Mouse (Mus musculus): Measurements from ENCODE around the gene 2010003K11Rik.

2010003K11Rik gene

DNA sequence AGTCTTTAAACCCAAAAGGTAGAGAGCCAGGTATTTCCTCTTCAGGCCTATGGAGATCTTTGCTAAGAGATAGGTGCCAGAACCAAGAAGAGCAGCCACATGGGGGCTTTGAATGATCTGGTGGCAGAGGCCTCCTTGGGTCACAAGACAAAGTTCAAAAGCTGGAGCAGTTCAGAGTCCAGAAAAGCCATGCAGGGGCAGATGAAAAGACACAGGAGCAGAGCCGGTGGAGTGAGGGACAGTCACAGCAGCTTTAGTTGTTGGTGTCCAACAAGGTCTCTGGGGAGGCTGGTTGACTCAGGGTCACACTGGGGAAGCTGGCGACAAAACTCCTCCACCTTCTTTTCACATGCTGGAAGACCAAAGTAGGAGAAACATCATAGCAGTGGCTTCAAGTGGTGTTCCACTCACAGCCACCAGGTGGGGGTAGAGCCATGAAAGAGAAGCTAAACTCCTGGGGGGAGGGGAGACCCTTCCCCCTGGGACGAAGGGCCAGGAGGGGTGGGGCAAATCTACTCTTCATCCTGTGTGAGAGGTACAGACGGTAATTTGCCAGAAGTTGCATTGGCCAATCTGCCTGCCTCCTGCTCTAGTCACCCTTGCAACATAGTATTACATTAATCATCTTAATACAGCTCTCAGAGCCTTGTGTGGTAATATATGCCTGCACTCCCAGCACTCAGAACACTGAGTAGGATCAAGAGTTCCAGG is 965 bp downstream of the 2010003K11Rik start:
- ATAC-seq (ENCODE audit: low TSS enrichment), result 0 out of 2 replicates have a peak, but pooled peaks have one; percentile 57

DNA sequence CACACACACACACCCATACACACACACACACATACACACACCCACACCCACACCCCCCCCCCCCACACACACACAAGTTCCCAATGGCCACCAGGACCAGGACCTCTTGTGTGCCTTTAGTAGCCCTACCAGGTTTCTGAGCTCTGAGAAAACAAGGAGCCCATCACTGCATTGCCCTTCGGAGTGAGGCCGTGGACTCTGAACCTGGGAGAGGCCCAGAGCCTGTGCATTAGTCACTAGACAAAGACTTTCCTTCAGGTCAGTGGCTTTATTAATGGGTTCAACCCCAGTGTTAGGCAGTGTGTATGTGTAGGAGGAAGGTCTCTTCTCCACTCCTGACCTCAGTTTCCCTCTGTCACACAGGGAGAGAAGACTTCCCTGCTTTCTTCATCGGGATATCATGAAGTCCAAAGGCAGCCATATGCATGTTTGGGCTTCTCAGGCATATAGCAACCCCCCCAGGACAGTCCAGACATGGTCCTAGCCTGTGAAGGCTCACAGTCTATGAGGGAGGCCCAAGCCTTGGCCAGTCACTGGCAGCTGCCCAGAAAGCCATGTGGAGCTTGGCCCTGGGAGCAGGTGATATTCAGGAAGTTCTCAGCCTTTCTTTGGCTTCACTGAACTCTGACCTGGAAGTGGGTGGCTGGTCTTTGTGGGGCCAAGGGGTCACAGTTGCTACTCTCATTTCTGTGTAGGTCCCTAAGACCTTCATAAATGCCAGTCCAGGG is 1.7 kb downstream of the 2010003K11Rik start:
- ATAC-seq (ENCODE audit: low TSS enrichment), result no peak

DNA sequence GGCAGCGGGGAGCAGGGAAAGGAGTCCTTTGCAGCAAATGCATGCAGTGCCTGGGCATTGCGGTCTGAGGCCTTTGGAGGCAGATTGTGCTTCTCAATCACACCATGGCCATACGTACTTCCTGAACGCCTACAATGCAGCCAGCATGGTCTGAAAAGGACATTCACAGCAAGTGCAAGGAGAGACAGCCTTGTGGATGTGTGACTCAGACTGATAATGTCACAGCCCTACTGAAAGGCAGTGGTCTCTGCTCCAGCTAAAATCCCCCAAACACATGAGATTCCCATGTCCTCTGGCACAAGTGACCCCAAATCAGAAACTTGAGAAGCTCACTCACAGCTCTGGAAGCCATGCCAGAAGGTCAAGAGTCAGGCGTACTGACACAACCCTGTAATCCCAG is 2.6 kb downstream of the 2010003K11Rik start:
- ATAC-seq (ENCODE audit: low TSS enrichment), result no peak

DNA sequence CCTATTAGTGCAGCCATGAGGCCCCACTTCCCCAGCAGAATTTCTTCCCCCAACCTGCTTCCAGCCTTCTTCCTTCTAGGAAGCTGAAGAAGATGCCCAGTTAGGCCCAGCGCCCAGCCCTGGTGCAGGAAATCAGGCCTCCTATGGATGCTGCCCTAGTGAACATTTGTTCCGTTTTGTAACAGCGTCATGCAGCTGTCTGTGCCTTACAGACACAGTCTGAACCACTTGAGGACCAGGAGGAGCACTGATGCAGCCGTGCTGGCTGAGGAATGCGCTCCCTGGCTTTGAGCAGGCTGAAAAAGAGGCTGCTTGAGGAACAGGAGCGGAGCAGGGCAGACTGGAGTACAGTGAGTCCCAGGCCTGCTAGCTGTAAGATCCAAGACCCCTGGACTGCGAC is 3.7 kb downstream of the 2010003K11Rik start:
- 0 out of 2 replicates have a peak, but pooled peaks have one; percentile 22 for ATAC-seq (ENCODE audit: low TSS enrichment)

DNA sequence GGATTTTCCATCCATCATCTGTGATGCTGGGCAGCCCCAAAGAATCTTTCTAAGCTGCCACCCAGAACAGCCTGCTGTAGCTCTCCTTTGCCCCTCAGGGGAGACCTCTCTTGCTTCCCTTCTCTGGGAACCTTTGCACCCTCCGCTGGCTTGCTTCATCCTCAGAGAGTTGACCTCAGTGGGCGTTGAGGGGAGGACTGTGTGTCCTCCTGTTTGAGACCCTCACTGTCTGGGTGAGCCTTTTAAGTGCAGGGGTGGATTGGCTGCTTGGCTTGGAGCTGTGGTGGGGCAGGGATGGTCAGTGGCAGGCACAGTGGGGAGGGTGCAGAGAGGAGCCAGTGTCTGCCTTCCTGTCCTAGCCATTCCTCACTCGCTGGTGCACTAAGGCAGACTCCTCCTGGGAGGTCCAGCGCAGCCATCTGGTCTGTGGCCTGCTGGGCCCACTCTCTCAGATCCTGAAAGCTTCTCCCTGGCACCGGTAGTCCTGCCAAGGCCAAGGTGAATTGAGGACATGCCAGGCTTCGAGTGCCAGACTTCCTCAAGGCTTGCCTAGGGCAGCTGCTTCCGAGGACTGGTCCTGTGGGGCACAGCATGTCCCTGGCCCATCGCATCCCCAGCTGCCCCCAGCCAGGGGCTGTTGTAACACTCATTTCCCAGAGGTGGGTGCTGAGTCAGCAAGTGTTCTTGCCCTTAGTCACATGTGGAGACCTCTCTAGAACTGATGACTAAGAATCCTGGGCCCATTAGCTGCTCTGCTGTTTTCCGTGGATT is 5.7 kb downstream of the 2010003K11Rik start:
- ATAC-seq (ENCODE audit: low TSS enrichment), result no peak

DNA sequence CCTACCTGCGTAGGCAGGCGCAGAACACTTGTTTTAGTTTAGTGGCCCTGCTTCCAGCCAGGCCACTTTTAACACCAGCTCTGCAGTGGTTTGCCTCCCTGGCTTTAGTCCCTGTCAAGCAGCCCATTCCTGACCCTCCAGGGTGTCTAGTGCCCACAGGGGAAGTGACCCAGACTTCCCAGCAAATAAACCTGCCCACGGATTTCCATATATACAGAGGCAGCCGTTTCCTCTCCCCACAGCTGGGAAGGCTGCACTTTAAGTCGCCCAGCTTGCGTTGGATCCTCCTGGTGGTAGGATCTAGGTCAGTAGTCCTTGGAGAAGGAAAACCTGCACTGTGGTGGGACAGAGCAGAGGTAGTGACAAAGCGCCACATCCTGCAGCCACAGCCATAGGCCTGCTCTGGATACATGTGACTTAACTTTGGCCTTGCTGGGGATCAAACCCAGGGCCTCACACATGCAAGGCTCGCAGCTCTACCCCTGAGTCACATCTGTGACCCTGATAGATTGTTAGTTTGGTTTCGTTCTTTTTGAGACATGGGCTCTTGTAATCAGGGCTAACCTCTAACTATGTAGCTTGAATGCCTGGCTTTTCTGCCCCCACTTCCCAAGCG is 7.2 kb downstream of the 2010003K11Rik start:
- ATAC-seq (ENCODE audit: low TSS enrichment), result no peak

DNA sequence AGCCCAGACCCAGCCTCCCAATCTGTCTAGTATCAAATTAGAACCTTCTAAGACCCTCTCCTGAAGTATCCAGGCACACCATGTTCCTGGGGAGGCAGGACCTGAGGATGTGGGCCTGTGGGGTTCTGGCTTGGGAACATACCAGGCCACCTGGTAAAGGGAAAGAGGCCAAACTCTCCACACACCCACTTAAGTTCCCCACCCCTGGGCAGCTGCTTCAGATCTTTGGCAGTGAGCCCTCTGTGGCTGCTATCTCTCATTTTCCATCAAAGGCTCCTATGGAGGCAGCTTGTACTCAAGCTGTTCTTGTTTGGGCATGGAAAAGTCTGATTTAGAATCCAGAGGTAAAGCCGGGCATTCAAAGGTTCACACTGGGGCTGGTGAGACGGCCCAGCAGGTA is 10.5 kb downstream of the 2010003K11Rik start:
- no peak for ATAC-seq (ENCODE audit: low TSS enrichment)

DNA sequence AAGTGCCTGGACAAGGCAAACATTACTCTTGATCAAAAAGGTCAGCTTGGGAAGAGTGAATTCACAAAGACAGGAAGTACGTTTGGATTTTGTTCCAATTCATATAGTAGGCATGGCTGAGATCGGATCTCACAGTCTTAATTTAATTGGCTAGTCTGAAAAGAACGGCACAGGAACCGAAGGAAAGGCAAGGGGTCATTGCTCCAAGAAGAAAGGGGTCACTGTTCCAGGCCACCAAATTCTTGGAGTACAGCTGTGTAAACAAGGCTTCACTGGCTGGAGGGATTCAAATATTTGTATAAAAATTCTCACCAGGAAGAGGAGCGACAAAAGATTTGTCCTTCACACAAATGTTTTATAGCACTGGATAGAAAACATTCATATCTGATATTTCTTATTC is 13.4 kb downstream of the 2010003K11Rik start:
- ATAC-seq (ENCODE audit: low TSS enrichment), result no peak

DNA sequence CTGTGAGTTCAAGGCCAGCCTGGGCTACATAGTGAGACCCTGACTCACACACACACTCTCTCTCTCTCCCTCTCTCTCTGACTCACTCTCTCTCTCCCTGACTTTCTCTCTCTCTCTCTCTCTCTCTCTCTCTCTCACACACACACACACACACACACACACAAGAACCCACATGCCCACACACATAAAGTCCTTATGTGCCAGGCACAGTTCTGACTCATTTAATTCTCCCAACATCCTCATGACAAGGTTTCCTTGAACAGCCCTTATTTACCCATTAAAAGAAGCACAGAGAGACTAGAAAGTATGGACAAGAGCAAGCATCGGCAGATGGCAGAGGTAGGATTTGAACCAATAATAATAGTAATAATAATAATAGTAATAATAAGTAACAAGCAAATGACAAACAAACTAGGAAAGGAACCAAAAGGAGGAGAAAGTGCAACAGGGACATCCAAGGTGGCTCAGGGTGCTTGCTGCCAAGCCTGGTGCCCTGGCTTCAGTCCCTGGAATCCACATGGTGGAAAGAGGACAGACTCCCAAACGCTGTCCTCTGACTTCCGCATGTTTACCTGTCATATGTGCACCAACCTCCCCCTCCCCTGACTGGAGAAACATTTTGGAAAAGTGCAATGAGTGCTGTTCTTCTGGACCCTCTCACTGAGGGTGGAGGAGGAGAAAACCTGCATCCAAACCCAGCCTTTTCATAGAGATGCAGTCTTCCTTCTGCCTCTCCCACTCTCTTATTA is 16.1 kb downstream of the 2010003K11Rik start:
- peak; percentile 47; the same call in 1 of the 2 replicates for ATAC-seq (ENCODE audit: low TSS enrichment)

DNA sequence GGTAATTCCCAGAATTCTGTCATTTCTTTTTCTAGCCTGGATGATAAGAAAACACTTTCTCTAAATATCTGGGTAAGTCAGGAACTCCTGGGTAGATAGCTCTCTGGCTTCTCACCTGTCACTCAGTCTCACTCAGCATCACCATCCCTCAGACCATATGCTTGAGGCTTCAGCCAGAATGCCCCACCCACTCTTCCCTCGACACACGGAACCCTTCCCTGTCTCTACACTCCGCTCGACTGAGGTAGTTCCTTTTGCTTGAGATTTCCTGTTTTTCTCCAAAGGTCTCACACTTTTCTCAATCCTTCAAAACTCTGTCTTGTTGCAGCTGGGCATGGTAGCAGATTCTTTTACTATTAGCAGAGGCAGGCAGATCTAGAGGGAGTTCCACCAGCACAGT is 17.1 kb downstream of the 2010003K11Rik start:
- peak; percentile 58 for ATAC-seq (ENCODE audit: low TSS enrichment)

DNA sequence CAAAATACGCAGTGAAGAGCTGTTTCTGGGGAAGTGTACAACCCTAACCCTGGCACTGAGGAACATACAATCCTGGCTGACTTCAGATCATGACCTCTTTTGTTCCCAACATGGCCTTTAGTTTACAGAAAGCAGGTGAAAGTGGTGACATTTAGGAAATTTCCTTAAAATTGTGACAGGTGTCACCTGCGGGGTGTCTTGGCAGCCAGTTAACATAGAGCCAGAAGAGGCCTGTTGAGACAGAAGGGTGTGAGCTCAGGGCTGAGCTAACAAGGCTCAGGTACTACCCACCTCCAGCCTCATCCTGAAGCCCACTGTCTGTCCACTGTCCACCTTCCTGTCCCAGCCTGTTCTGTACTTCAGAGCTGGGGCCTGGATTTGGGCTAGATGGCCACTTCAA is 18.3 kb downstream of the 2010003K11Rik start:
- no peak for ATAC-seq (ENCODE audit: low TSS enrichment)

DNA sequence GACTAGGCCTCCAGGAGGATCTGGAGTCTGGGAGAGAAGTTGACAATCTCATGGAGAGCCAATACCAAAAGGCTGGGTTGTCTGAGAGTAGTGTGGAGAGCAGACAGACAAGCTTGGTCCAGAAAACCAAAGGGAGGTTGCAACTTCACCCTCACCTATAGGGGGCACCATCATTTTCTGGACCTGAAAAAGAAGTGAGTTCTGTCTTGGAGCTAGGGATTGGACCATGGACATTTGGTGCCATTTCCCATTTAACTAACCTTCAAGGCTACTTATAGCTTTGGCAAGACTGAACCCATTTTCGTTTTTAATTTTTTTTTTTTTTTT is 20.2 kb downstream of the 2010003K11Rik start:
- ATAC-seq (ENCODE audit: low TSS enrichment), result no peak

DNA sequence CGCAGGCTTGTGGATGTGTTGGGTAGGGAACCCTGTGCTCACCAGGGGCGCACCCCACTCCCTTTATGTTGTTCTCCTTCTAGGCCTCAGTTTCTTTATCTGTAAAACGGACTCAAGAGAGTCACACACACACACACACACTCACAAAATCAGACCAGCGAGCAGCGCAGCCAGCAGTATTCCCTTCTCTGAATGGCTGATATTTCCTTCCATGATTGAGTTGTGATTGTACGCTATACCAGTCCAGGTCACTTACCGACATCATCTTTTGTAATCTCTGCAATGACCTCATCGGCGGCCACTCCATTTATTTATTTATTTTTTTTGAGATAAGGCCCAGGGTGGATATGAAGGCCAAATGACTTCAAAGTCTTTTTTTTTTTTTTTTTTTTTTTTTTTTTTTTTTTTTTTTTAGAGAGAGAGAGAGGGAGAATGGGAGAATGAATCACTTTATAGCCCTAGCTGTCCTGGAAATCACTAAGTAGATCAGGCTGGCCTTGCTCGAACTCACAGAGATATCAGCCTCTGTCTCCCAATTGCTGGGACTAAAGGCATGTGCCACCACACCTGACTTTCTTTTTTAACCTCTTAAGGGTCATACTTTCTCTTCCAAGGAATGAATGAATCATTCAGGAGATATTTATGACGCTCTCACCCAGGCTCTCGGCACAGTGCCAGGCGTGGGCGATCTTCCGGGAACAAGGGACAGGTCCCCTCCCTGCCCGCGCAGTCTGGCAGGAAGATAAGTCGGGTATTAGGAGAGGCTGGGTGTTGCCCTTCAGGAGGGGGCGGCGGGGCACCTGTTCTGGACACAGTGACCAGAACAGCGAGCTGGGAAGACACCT is 20.8 kb downstream of the 2010003K11Rik start, which contains the start of gene Syt12:
Gene Syt12, minus strand, starts transcription at position 103 of the 845 bp plus-strand sequence.
- no peak for ATAC-seq (ENCODE audit: low TSS enrichment)

DNA sequence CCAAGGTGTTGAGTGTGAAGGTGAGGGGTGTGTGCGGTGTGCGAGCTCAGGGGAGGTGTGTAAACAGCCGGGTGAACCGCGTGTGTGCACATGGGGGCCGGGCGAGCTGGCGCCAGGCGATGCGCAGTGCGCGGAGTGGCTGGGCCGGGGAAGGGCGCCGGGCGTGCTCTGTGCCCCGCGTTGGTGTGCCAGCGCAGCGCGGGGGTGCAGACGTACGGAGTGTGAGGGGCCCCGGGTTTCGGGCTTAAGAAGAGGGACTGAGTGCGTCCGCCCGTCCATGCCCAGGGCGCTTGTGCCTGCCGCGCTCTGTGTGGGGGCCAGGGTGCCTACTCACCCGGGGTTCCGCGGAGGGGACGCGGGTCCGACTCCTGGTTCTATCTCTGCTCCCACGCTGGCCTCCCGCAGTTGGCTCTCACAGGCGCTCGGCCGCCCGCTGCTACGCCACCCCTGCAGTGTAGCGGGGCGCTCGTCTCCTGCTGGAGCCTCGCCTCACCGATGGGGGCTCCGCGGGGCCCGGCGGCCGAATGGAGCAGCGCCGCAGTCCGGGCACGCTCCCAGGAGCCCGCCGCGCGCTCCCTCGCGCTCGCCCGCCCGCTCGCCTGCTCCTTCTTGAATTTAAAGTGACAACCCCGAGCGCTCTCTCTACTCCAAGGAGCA is 21.7 kb downstream of the 2010003K11Rik start:
- ATAC-seq (ENCODE audit: low TSS enrichment), result peak; percentile 56

DNA sequence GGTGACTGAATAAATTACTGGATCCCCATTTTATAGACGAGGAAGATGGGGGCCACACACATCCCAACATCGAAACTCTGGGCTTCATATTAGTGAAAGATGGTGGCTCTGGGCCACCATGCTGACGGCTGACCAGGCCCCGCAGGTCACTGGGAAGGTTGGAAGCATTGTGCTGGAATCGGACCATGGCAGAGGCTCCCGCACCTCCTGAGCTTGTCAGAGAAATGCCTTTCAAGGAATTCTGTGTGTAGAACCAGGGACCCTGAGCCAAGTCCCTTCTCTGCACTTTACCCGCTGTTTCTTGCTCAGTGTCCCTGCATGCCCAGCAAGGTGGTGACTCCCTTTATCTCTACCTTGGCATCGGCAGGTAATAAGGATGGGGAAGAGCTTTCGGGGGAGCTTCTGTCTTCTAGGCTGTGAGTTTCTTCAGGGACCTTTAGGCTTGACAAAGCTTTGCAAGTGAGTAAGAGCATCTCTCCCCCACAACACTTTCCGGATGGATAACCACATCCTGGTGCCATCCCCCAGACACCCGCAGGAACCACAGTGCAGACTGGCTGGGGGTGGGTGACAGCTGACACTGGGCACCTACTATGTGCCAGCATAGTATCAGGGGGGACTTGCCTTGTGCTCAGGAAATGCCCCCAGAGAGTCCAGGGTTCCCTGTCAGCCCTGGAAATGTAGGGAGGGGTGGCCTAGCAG is 23.0 kb downstream of the 2010003K11Rik start:
- ATAC-seq (ENCODE audit: low TSS enrichment), result peak; percentile 32; the same call in 1 of the 2 replicates

DNA sequence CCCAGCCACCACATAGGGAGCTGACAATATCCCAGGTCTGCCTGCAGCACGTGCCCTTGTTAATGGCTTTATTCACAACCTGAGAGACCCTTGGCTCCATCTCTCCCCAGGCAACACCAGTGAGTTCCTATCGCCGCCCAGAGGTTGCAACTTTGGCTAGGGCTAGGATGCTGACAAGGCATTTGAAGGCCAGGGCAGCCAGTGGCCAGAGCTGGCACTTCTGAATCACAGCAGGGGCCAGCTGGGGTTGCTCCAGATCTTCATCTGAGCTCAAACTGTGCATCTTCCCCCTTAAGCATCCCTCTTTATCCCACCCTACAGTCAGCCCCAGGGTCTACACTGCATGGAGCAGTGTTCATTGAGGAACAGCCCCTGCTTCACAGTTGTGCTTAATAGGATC is 23.6 kb downstream of the 2010003K11Rik start:
- ATAC-seq (ENCODE audit: low TSS enrichment), result no peak

DNA sequence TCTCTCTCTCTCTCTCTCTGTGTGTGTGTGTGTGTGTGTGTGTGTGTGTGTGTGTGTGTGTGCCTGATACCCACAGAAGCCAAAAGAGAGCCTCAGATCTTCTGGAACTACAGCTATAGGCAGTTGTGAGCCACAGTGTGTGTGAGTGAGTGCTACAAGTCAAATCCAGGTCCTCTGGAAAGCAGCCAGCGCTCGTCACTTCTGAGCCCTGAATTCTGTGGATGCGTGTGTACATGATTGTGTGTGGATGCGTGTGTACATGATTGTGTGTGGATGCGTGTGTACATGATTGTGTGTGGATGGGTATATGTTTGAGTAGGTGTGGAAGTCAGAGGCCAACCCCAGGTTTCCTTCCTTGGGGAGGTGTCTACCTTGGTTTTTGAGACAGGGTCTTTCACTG is 24.8 kb downstream of the 2010003K11Rik start:
- ATAC-seq (ENCODE audit: low TSS enrichment), result no peak

DNA sequence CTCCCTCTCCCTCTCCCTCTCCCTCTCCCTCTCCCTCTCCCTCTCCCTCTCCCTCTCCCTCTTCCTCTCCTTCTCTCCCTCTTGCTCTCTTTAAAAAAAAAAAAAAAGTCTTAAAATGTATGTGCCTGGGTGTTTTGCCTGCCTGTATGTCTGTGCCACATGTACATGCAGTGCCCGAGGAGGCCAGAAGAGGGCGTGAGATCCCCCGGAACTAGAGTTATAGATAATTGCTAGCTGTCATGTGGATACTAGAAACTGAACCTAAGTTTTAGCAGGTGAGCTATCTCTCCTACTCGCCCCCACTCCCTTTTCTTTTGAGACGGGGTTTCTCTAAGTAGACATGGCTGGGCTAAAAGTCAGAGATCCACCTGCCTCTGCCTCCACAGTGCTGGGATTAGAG is 30.0 kb downstream of the 2010003K11Rik start:
- no peak for ATAC-seq (ENCODE audit: low TSS enrichment)

DNA sequence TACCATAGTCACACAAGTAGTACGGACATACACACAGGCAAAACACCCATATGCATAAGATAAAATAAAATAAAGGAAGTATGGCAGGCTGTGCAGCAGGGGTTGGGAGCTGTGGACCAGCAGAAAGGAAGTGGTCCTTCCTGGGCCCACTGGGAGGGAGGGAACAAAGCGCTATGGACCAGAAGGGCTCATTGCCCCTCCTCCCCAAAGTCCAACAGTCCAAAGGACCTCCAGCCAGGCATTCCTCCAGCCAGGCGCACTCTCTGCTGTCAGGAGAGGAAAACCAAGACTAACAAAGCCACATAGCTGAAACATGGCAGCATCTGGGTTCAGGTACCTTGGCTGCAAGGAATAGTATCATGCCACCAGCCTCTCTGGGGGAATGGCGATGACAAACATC is 33.7 kb downstream of the 2010003K11Rik start:
- ATAC-seq (ENCODE audit: low TSS enrichment), result no peak
